Mouse (Mus musculus): Measurements from ENCODE around the gene Cacng8. TPM values are rescaled to one million over a fixed set of nuclear protein-coding genes. Genes with fewer than 3 reads are reported as not detected.

Gene Cacng8
- 100 to 1,000 TPM; 411 to 415 TPM for total RNA-seq (2021)
- long read RNA-seq, experiment 1, partial matches to known transcripts: 0 of 2 reads
- long read RNA-seq, experiment 1, other reads (novel, unspliced or antisense): 2 of 2 reads
- long read RNA-seq, experiment 2, partial matches to known transcripts: 1 of 2 reads
- long read RNA-seq, experiment 2, other reads (novel, unspliced or antisense): 1 of 2 reads

DNA sequence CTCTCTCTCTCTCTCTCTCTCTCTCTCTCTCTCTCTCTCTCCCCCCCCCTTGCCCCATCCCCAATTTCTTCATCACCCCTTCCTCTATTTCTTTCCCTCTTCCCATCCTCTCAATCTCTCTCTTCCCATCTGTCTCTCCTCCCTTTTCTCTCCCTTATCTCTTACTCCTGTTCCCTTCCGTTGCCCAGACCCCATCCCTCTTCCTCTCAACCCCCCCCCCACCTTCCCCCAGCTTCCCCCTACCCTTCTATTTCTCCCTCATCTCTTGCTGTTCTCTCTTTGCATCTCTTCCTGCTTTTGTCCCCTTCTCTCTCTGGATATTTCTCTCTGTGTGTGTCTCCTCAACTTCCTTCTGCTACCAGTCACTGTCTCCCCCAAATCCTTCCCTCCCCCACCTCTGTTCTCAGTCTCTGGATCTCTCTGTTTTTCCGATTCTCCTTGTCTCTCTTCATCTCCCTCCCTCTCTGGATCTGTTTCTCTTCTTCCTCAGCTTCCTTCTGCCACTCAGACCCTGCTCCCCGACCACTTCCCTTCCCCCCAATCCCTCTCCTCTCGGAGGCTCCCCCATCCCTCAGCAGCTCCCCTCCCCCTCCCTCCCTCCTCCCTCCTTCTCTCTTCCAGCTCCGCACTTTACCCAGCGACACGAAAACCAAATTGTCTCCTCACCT is at the start of gene Cacng8:
TSS of gene Cacng8 (plus strand) at position 271 of the 668 bp plus-strand sequence.
- TF ChIP-seq CTCF (conservative IDR thresholded peaks at IDR 0.05): no peak
- Histone ChIP-seq H3K27ac (peak within 1 kb of the TSS; percentile 96), H3K4me3 (peak within 1 kb of the TSS; percentile 60)
- no peak for DNase-seq (ENCODE audit: low spot score in 2 of 2)

DNA sequence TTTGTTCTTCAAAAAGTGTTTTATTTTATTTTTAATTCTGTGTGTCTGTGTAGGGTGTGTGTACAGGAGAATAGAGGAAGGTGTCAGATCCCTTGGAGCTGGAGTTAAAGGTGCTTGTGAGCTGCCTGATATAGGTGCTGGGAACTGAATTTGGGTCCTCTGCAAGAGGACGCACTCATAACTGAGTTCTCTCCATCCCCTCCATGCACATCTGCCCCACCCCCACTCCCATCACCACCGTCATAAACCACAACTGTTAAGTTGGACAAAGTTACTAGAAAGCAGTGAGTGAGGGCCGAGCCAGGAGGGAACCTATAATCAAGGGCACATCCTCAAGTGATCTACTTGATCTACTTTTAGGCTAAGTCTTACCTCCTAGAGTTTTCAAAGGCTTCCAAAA is 46.6 kb upstream of the Cacng8 start:
- Histone ChIP-seq H3K4me3 (no peak overlapping the region), H3K27ac (no peak overlapping the region)
- DNase-seq (ENCODE audit: low spot score in 2 of 2): no peak
- no peak for TF ChIP-seq CTCF (conservative IDR thresholded peaks at IDR 0.05)

DNA sequence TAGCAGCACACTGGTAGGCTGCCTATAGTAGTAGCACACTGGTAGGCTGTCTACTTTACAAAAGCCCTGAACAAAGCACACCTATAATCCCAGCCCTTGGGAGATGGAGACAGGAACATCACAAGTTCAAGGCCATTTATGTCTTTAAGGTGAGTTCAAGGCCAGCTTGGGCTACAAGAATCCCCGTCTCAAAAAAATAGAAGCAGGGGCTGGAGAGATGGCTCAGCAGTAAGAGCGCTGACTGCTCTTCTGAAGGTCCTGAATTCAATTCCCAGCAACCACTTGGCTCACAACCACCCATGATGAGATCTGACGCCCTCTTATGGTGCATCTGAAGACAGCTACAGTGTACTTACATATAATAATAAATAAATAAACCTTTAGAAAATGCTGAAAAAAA is 45.2 kb upstream of the Cacng8 start:
- DNase-seq (ENCODE audit: low spot score in 2 of 2): no peak
- Histone ChIP-seq H3K27ac (no peak overlapping the region), H3K4me3 (no peak overlapping the region)
- TF ChIP-seq CTCF (conservative IDR thresholded peaks at IDR 0.05): no peak

DNA sequence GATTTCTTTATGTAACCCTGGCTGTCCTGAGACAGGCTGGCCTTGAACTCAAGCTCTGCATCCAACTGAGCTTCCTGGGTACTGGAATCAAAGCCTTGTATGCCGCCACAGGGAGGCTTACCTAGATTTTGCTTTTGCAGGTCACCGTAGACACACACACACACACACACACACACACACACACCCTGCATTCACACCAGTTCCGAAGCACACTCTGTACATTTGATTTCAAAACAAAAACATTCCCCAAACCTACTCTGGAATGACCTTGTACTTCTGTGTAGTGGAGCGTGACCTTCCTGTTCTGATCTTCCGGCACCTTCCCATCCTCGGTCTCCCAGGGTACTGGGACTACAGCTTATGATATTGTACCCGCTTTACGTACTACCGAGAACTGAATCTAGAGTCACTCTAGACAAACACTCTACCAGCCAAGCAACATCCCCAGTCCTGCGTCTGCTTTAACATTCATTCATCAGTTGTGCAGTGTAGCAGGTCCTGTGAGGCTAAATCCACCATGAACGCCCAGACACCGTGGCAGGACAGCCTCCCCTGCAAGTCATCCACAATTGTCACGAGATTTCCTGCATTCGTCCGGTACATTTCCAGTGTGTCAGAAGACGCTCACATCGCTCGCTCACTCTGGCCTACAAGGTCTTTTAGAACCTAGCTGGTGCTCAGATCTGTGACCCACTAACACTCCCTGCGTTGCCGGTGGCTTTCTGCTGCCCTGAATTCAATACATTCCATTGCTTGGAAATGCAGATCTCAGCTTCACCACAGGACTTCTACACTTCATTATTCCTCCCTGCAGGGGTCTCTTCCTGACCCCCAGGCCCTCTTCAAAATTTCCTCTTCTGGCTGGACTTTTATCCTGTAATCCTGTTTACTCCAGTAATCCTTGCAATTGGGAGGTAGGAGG is 42.9 kb upstream of the Cacng8 start:
- DNase-seq (ENCODE audit: low spot score in 2 of 2): no peak
- no peak overlapping the region for H3K4me3 ChIP-seq
- no peak for TF ChIP-seq CTCF (conservative IDR thresholded peaks at IDR 0.05)
- no peak overlapping the region for H3K27ac ChIP-seq

DNA sequence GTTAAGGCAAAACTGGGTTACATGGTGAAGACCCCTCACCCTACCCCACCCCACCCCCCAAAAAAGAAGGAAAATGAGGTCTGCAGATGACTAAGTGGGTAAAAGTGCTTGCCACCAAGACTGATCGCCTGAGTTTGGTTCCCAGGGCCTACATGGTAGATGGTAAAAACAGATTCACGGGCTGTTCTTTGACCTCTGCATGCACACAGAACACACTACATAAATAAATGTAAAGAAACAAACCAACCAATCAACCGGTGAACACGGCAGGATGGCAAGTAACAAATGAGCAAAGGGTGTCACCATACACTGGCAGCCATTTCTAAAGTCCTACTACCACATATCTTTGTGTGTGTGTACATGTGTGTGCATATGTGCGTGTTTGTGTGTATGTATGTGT is 42.2 kb upstream of the Cacng8 start:
- DNase-seq (ENCODE audit: low spot score in 2 of 2): no peak
- TF ChIP-seq CTCF (conservative IDR thresholded peaks at IDR 0.05): no peak
- no peak overlapping the region for H3K27ac ChIP-seq
- no peak overlapping the region for H3K4me3 ChIP-seq

DNA sequence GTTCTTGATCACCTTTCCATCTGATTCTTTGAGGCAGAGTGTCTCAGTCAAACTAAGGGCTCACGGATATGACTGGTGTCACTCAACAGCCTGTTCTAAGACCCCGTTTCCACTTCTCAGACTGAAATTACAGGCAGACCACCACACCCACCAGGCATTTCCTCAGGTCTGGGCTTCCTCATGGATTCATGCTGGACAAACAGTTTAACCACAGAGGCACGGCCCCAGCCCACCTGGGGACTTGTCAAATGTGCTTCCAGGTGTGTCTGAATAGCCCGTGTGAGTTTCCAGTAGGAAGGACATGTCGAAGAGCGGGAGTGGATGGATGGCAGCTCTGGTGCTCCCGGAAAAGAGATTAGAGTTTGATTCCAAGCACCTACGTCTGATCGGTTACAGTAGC is 40.7 kb upstream of the Cacng8 start:
- no peak overlapping the region for H3K27ac ChIP-seq
- no peak for TF ChIP-seq CTCF (conservative IDR thresholded peaks at IDR 0.05)
- no peak for DNase-seq (ENCODE audit: low spot score in 2 of 2)
- H3K4me3 ChIP-seq: no peak overlapping the region

DNA sequence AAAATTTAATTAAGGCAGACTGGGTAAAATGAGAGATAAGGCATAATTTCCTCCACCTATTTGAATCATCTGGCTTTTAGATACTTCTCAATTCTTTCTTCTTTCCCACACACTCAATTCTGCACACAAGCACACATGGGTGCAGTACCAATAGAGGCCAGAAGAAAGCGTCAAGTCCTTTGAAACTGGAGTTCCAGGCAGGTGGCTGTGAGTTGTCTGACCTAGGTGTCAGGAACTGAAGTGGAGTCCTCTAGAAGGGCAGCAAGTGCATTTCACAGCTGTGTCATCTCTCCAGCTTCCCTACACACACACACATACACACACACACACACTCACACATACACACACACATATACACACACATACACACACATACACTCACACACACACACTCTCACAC is 38.9 kb upstream of the Cacng8 start:
- DNase-seq (ENCODE audit: low spot score in 2 of 2): no peak
- TF ChIP-seq CTCF (conservative IDR thresholded peaks at IDR 0.05): peak; percentile 45
- Histone ChIP-seq H3K4me3 (no peak overlapping the region), H3K27ac (no peak overlapping the region)

DNA sequence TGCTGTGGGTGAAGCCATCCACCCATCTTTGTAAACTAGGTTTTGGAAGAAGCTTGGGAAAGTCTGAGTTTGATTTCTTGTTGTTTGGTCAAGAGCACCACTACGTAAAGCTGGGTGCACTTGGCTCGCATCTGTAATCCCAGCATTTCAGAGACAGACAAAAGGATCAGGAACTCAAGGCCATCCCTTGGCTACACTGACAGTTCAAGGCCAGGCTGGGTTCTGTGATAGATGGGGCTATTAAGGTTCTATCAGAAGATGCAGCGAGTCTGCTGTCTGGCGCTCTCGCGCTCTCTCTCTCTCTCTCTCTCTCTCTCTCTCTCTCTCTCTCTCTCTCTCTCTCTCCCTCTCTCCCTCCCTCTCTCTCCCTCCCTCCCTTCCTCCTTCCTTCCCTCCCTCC is 35.6 kb upstream of the Cacng8 start:
- H3K4me3 ChIP-seq: no peak overlapping the region
- DNase-seq (ENCODE audit: low spot score in 2 of 2): no peak
- TF ChIP-seq CTCF (conservative IDR thresholded peaks at IDR 0.05): no peak
- H3K27ac ChIP-seq: no peak overlapping the region

DNA sequence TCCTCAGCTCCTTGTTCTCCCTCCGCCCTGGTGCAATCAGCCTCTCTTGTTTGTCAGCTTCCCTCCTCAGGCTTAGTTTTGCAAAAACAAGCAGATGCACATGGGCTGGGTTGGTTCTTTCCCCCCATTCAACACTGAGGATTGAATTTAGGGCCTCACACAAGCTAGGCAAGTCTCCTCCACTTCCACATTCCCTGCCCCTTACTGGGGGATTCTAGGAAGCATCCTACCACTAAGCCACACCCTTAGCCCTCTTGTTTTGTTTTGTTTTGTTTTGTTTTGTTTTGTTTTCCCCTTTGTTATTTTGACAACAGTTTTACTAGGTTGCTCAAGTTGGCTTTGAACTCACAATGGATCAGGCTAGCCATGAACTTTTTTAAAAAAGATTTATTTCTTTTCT is 29.8 kb upstream of the Cacng8 start:
- Histone ChIP-seq H3K4me3 (no peak overlapping the region), H3K27ac (no peak overlapping the region)
- no peak for DNase-seq (ENCODE audit: low spot score in 2 of 2)
- no peak for TF ChIP-seq CTCF (conservative IDR thresholded peaks at IDR 0.05)

DNA sequence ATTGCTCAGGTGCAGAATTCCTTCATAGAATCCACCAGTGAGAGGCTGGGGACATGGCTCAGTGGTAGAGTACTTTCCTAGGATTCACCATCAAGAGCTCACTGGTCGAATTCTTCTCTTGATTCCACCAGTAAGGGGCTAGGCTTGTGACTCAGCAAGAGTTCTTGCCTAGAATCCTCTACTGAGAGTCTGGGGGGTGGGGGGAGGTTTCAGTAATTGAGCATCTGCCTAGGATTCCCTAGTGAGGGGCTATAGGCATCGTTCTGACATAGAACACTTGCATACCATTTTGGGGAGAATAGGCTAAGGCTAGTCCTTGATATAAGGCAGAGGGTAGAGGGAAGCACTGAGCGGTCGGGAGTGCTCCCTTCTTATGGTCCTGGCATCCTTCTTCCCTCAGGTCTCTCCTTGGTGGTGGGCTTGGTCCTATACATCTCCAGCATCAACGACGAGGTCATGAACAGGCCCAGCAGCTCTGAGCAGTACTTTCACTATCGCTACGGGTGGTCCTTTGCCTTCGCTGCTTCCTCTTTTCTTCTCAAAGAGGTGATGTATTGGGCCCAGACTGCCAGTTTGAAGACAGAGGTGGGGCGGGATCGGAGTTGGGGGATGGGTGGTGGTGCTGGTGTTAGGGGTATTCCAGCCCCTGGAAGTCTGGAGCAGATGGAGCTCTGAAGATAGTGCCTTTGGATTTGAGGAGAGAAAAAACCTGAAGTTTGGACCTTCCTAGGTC is 24.8 kb upstream of the Cacng8 start:
- no peak for TF ChIP-seq CTCF (conservative IDR thresholded peaks at IDR 0.05)
- DNase-seq (ENCODE audit: low spot score in 2 of 2): no peak

DNA sequence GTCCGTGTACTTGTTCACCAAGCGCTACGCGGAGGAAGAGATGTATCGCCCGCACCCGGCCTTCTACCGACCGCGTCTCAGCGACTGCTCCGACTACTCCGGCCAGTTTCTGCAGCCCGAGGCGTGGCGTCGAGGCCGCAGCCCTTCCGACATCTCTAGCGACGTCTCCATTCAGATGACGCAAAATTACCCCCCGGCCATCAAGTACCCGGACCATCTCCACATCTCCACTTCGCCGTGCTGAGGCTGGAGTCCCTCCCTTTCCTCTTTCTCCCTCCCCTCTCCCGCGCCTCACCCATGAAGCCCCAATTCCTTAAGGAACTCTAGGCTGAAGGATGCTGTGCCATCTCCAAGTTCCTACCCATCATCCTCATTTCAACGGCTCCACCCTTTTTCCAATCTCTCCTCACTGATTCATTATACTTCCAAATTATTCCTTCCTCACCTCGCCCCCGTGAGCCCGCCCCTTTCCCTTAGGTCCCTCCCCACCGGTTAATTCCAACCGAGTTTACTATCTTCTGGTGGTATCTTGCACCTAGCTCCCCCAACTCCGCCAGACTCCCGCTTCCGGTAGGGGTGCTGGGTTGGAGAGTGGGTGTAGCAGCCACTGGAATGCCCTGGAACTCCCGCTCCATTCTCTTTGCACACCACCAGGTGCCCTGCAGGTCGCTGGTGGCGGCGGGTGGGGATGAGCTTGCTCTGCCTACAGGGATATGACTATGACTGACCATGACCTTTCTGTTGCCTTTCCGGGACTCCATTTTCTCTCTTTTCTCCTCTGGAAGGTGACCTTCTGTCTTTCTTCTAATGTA is 23.6 kb upstream of the Cacng8 start:
- 0 out of 2 replicates have a peak, but pooled peaks have one; percentile 3 for TF ChIP-seq CTCF (conservative IDR thresholded peaks at IDR 0.05)
- H3K27ac ChIP-seq: peak overlapping the region; percentile 80
- peak in 1 of 2 experiments; percentile 49 for DNase-seq (ENCODE audit: low spot score in 2 of 2)
- no peak overlapping the region for H3K4me3 ChIP-seq

More for the DNA sequence above, 24.8 kb upstream of the Cacng8 start:
- Histone ChIP-seq H3K27ac (peak overlapping the region; percentile 80), H3K4me3 (no peak overlapping the region)

DNA sequence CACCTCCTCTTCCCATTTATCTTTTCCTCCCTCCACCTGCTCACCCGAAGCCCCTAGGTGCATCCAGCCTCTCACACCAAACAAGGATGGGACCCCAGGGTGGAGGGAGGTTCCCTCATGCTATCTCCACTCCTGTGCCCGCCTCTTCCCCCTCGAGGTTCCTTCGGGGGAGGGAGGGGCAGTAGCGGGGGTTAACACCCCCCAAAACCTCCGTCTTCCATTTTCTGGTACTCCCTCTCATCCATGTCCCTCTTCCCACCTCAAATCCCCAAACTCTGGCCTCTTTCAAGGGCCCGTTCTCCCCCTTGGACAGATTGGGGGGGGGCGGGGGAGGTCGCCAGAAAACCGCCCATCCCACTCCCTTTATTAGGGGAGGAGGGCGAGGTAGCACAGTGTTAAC is 22.9 kb upstream of the Cacng8 start:
- H3K4me3 ChIP-seq: no peak overlapping the region

More for the DNA sequence above, 22.9 kb upstream of the Cacng8 start:
- TF ChIP-seq CTCF (conservative IDR thresholded peaks at IDR 0.05): no peak
- no peak for DNase-seq (ENCODE audit: low spot score in 2 of 2)
- peak overlapping the region; percentile 80 for H3K27ac ChIP-seq

All from layer of hippocampus, adult 2 months (tissue).